Mouse (Mus musculus): ENCODE measurements at regions not wholly inside any gene's neighbourhood (a gene's known extent, or its start where the extent isn't known, plus 50 kb on each side); places are given as distances from the start of the nearest gene placed in this dataset.

GRCm38 (mm10) chr9:13916837-13917236 is 89.3 kb downstream of the Fam76b start:
- Histone ChIP-seq H3K9me3 (ENCODE audit: low read length) (no peaks in the 10 kb centered on the region), H3K36me3 (ENCODE audit: insufficient read depth, low read length) (no peaks in the 10 kb centered on the region), H3K27ac (no peak overlapping the region), H3K4me2 (ENCODE audit: low read depth, low read length) (no peak overlapping the region), H3K4me3 (ENCODE audit: low read length) (no peak overlapping the region), H3K4me1 (ENCODE audit: insufficient read depth, low read length) (no peaks in the 10 kb centered on the region), H3K9ac (replicated peaks; ENCODE audit: low read length) (no peak overlapping the region), H3K27me3 (ENCODE audit: insufficient read depth, low read length) (no peaks in the 10 kb centered on the region)
- DNase-seq (ENCODE audit: low spot score) (no peak), ATAC-seq (no peak)
- WGBS: 84% methylated on average over 7 of the region's 7 CpGs
- no peak for TF ChIP-seq CTCF (IDR thresholded peaks at IDR 0.05; ENCODE audit: low read depth)

- DNase-seq (ENCODE audit: low spot score) (peak; percentile 76), ATAC-seq (peak; percentile 81)
- 22% methylated on average over 7 of the region's 7 CpGs for WGBS
- Histone ChIP-seq H3K9me3 (ENCODE audit: low read length) (no peaks in the 10 kb centered on the region), H3K9ac (replicated peaks; ENCODE audit: low read length) (no peak overlapping the region), H3K36me3 (ENCODE audit: insufficient read depth, low read length) (no peaks in the 10 kb centered on the region), H3K27me3 (ENCODE audit: insufficient read depth, low read length) (no peaks in the 10 kb centered on the region), H3K4me1 (ENCODE audit: insufficient read depth, low read length) (no peaks in the 10 kb centered on the region), H3K4me2 (ENCODE audit: low read depth, low read length) (no peak overlapping the region), H3K27ac (no peak overlapping the region), H3K4me3 (ENCODE audit: low read length) (no peak overlapping the region)
- TF ChIP-seq CTCF (IDR thresholded peaks at IDR 0.05; ENCODE audit: low read depth): no peak
Measured at GRCm38 (mm10) chr9:13918606-13919202, 91.2 kb downstream of the Fam76b start.

GRCm38 (mm10) chr9:13919739-13920410 is 92.4 kb downstream of the Fam76b start:
- no peak for TF ChIP-seq CTCF (IDR thresholded peaks at IDR 0.05; ENCODE audit: low read depth)
- WGBS: 79% methylated on average over 9 of the region's 9 CpGs
- Histone ChIP-seq H3K4me3 (ENCODE audit: low read length) (no peak overlapping the region), H3K4me1 (ENCODE audit: insufficient read depth, low read length) (no peaks in the 10 kb centered on the region), H3K27ac (no peak overlapping the region), H3K4me2 (ENCODE audit: low read depth, low read length) (no peak overlapping the region), H3K36me3 (ENCODE audit: insufficient read depth, low read length) (no peaks in the 10 kb centered on the region), H3K9ac (replicated peaks; ENCODE audit: low read length) (no peak overlapping the region), H3K9me3 (ENCODE audit: low read length) (no peaks in the 10 kb centered on the region), H3K27me3 (ENCODE audit: insufficient read depth, low read length) (no peaks in the 10 kb centered on the region)
- DNase-seq (ENCODE audit: low spot score) (no peak), ATAC-seq (no peak)

GRCm38 (mm10) chr9:13920623-13921022 is 93.1 kb downstream of the Fam76b start:
- Histone ChIP-seq H3K9me3 (ENCODE audit: low read length) (no peaks in the 10 kb centered on the region), H3K36me3 (ENCODE audit: insufficient read depth, low read length) (no peaks in the 10 kb centered on the region), H3K4me1 (ENCODE audit: insufficient read depth, low read length) (no peaks in the 10 kb centered on the region), H3K4me3 (ENCODE audit: low read length) (no peak overlapping the region), H3K27ac (no peak overlapping the region), H3K27me3 (ENCODE audit: insufficient read depth, low read length) (no peaks in the 10 kb centered on the region), H3K4me2 (ENCODE audit: low read depth, low read length) (no peak overlapping the region), H3K9ac (replicated peaks; ENCODE audit: low read length) (no peak overlapping the region)
- DNase-seq (ENCODE audit: low spot score): no peak
- ATAC-seq: no peak
- 62% methylated on average over 1 of the region's 1 CpGs for WGBS
- TF ChIP-seq CTCF (IDR thresholded peaks at IDR 0.05; ENCODE audit: low read depth): no peak

- H3K9ac ChIP-seq (replicated peaks; ENCODE audit: low read length): no peak overlapping the region
- ATAC-seq (peak; percentile 74), DNase-seq (ENCODE audit: low spot score) (peak; percentile 31)
- H3K27ac ChIP-seq: no peak overlapping the region
- H3K4me1 ChIP-seq (ENCODE audit: insufficient read depth, low read length): no peaks in the 10 kb centered on the region
- no peak for TF ChIP-seq CTCF (IDR thresholded peaks at IDR 0.05; ENCODE audit: low read depth)
- H3K4me3 ChIP-seq (ENCODE audit: low read length): no peak overlapping the region
- H3K36me3 ChIP-seq (ENCODE audit: insufficient read depth, low read length): no peaks in the 10 kb centered on the region
- no peaks in the 10 kb centered on the region for H3K9me3 ChIP-seq (ENCODE audit: low read length)
- no peak overlapping the region for H3K4me2 ChIP-seq (ENCODE audit: low read depth, low read length)
- 17% methylated on average over 6 of the region's 6 CpGs for WGBS
- no peaks in the 10 kb centered on the region for H3K27me3 ChIP-seq (ENCODE audit: insufficient read depth, low read length)
Measured at GRCm38 (mm10) chr9:13932001-13932508, 104.5 kb downstream of the Fam76b start.

- no peak for TF ChIP-seq CTCF (IDR thresholded peaks at IDR 0.05; ENCODE audit: low read depth)
- H3K27ac ChIP-seq: no peak overlapping the region
- H3K27me3 ChIP-seq (ENCODE audit: insufficient read depth, low read length): no peaks in the 10 kb centered on the region
- no peak overlapping the region for H3K4me2 ChIP-seq (ENCODE audit: low read depth, low read length)
- ATAC-seq: no peak
- H3K4me1 ChIP-seq (ENCODE audit: insufficient read depth, low read length): no peaks in the 10 kb centered on the region
- H3K9me3 ChIP-seq (ENCODE audit: low read length): no peaks in the 10 kb centered on the region
- no peak overlapping the region for H3K4me3 ChIP-seq (ENCODE audit: low read length)
- DNase-seq (ENCODE audit: low spot score): no peak
- no peak overlapping the region for H3K9ac ChIP-seq (replicated peaks; ENCODE audit: low read length)
- no peaks in the 10 kb centered on the region for H3K36me3 ChIP-seq (ENCODE audit: insufficient read depth, low read length)
- WGBS: 67% methylated on average over 6 of the region's 6 CpGs
Measured at GRCm38 (mm10) chr9:13933404-13933803, 105.9 kb downstream of the Fam76b start.

GRCm38 (mm10) chr9:13937301-13937700 is 109.8 kb downstream of the Fam76b start:
- H3K9me3 ChIP-seq (ENCODE audit: low read length): no peaks in the 10 kb centered on the region
- no peak overlapping the region for H3K4me2 ChIP-seq (ENCODE audit: low read depth, low read length)
- no peak for DNase-seq (ENCODE audit: low spot score)
- no peaks in the 10 kb centered on the region for H3K4me1 ChIP-seq (ENCODE audit: insufficient read depth, low read length)
- H3K4me3 ChIP-seq (ENCODE audit: low read length): no peak overlapping the region
- WGBS: 70% methylated on average over 2 of the region's 2 CpGs
- no peak for TF ChIP-seq CTCF (IDR thresholded peaks at IDR 0.05; ENCODE audit: low read depth)
- no peak for ATAC-seq
- H3K36me3 ChIP-seq (ENCODE audit: insufficient read depth, low read length): no peaks in the 10 kb centered on the region
- H3K9ac ChIP-seq (replicated peaks; ENCODE audit: low read length): no peak overlapping the region
- H3K27me3 ChIP-seq (ENCODE audit: insufficient read depth, low read length): no peaks in the 10 kb centered on the region
- no peak overlapping the region for H3K27ac ChIP-seq
